Mouse (Mus musculus) heart, embryonic 10.5 days (tissue): ENCODE results near the gene Gpa33. TPM values are rescaled to one million over a fixed set of nuclear protein-coding genes. Genes with fewer than 3 reads are reported as not detected.
"Not testable (repeated sequence)": the region's sequence is repeated elsewhere in the genome, so short reads cannot be mapped to it uniquely, and the experiment has no call there.

Experiments used
- DNase-seq: peaks from one replicate; pipeline ENCODE4 v3.0.0-alpha.2; 2017; ENCODE audit warnings: low spot score
- H3K27ac ChIP-seq: fragments of 300-500 bp; sonication (generic); 2 replicates; pipeline ENCODE4 v1.5.1; 2016; ENCODE audit warnings: mild to moderate bottlenecking
- H3K27me3 ChIP-seq: fragments of 300-500 bp; sonication (generic); 2 replicates; pipeline ENCODE4 v1.6.1; 2016; ENCODE audit warnings: mild to moderate bottlenecking; ENCODE audit not compliant: poor library complexity, insufficient read depth, severe bottlenecking
- H3K36me3 ChIP-seq: fragments of 300-500 bp; sonication (generic); 2 replicates; pipeline ENCODE4 v1.6.1; 2016; ENCODE audit warnings: mild to moderate bottlenecking, moderate library complexity
- H3K4me1 ChIP-seq: fragments of 300-500 bp; sonication (generic); 2 replicates; pipeline ENCODE4 v1.6.1; 2016; ENCODE audit warnings: mild to moderate bottlenecking
- H3K4me3 ChIP-seq: fragments of 300-500 bp; sonication (generic); 2 replicates; pipeline ENCODE4 v1.5.1; 2016; ENCODE audit warnings: mild to moderate bottlenecking, moderate library complexity
- H3K9me3 ChIP-seq: fragments of 300-500 bp; sonication (generic); 2 replicates; pipeline ENCODE4 v1.6.1; 2016; ENCODE audit warnings: mild to moderate bottlenecking, moderate library complexity
- WGBS: fragments of 180-500 bp; shearing (Covaris S2); methylation state at CpG from one replicate; pipeline ENCODE4 v1.1.7; 2016; 5-methylcytosine and 5-hydroxymethylcytosine counted together
- polyA plus RNA-seq: library from polyadenylated mRNA; unstranded; fragments of >200 nt; fragmentation: Nextera tagmentation; extraction: Ambion mirVana; gene quantifications from 2 replicates; pipeline ENCODE4 v1.2.1, GENCODE M21; 2016

Gpa33 gene
- polyA plus RNA-seq, 1 experiment from 2014 or later, result 0.15 TPM

DNA sequence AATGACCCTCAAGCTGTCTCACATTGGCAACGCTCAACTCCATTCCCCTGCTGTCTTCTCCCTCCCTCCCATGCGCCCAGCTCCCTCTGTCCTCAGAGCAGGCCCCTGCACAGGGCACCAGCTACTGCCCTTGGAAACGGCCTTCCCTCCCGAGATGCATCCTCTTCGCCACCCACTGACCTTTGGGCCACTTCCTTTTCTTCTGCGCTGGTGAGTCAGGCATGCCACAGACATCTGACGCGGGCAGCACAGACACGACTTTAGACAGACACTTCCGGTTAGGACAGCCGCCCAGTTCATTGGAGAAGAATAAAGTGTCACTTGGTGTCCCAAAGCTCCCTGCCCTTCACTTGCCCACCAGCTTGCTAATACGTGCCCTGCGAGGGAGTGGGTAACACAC, 8.1 kb downstream of the Gpa33 start:
- H3K27me3 ChIP-seq, result no peaks in the 10 kb centered on the region
- no peak overlapping the region for H3K4me3 ChIP-seq
- peak overlapping the region; percentile 73; the same call in 1 of the 2 replicates for H3K27ac ChIP-seq
- 60% methylated on average over 13 of the region's 13 CpGs for WGBS
- DNase-seq, result no peak
- no peaks in the 10 kb centered on the region for H3K9me3 ChIP-seq
- peaks cover 30% of the 10 kb centered on the region for H3K4me1 ChIP-seq
- no peaks in the 10 kb centered on the region for H3K36me3 ChIP-seq

DNA sequence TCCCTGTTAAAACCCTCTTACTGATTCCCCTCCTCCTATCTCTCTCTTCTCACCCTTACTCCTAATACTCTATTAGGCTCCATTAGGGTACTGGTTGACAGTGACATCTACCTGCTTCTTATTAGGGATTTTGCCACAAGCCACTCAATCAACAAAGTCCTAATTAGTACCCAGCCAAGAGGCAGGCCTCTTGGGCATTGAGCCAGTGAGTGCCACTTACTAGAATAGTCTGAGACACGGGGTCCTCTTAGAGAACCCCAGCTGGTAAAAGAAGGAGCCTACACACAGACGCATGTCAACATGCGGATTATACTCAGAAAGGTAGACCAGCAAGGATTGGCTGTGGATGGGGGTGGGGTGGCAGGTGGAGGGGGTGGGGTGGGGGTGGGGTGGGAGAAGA, 9.1 kb downstream of the Gpa33 start:
- Histone ChIP-seq H3K9me3 (no peaks in the 10 kb centered on the region), H3K36me3 (no peaks in the 10 kb centered on the region), H3K4me3 (no peak overlapping the region), H3K27ac (no peak overlapping the region), H3K27me3 (no peaks in the 10 kb centered on the region), H3K4me1 (peaks cover 30% of the 10 kb centered on the region)
- no peak for DNase-seq
- WGBS, result 82% methylated on average over 3 of the region's 3 CpGs

DNA sequence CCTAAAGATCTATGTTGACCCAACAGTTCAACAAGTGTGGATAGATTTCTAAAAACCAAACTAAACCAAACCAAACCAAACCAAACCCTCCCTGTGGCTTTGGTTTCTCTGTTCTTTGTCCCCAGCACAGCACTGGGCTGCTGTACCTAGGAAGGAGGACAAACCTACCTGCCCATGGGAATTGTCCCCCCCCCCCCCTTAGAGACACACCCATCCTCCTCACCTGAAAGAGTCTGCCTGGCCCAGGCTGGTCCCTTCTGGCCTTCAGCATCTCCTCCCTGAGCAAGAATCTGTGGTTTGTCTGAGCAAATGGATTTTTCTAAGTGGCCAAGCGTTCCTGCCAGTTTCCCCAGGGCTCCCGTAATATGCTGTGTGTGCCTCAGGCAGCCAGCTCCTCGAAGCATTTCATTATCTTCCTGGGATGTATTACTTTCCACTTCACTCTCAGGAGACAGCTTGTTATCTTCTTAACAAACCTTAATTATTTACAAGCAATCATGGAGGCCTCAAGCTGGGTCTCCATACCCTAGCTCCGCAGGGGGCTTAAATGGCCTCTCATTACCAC, 9.7 kb downstream of the Gpa33 start:
- no peak overlapping the region for H3K27ac ChIP-seq
- DNase-seq, result no peak
- WGBS, result 49% methylated on average over 4 of the region's 4 CpGs
- H3K4me1 ChIP-seq, result peaks cover 29% of the 10 kb centered on the region
- H3K9me3 ChIP-seq, result no peaks in the 10 kb centered on the region
- H3K27me3 ChIP-seq, result no peaks in the 10 kb centered on the region
- no peak overlapping the region for H3K4me3 ChIP-seq
- no peaks in the 10 kb centered on the region for H3K36me3 ChIP-seq

DNA sequence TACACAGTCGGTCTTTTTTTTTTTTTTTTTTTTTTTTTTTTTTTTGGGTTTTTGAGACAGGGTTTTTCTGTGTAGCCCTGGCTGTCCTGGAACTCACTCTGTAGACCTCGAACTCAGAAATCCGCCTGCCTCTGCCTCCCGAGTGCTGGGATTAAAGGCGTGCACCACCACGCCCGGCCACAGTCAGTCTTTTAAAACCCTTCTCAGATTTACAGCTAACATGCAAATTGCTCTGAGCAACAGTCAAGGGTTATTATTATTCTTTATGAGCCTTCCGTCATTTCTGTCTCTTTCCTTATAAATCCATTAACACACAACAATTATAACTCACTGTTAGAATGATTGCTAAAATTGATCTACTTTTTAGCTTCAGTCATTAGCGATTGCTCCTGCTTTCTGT, 11.8 kb downstream of the Gpa33 start:
- H3K27me3 ChIP-seq, H3K27ac ChIP-seq, DNase-seq, H3K9me3 ChIP-seq, H3K36me3 ChIP-seq, H3K4me3 ChIP-seq: not testable (repeated sequence)
- peaks cover 18% of the 10 kb centered on the region for H3K4me1 ChIP-seq
- 85% methylated on average over 9 of the region's 9 CpGs for WGBS

DNA sequence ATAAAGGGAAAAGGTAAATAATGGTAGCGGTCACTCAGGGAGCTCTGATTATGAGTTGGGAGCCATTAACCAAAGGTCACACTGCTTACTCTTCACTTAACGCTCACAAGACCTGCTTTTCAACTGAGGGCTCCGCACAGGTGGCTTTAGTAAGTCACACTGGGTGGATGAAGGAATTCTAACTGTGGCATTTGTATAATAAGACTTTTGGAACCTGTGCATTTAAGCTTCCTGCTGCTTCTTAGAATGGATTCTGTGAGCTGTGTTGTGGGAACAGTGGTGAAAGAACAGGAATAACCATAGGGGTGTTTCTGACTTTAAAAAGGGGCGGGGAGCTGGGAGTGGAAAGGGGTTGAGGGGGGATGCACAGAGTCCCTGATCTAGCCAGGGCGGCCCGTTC, 12.3 kb downstream of the Gpa33 start:
- Histone ChIP-seq H3K4me3 (no peak overlapping the region), H3K27me3 (no peaks in the 10 kb centered on the region), H3K9me3 (no peaks in the 10 kb centered on the region), H3K4me1 (peaks cover 14% of the 10 kb centered on the region), H3K27ac (no peak overlapping the region), H3K36me3 (no peaks in the 10 kb centered on the region)
- 76% methylated on average over 6 of the region's 6 CpGs for WGBS
- no peak for DNase-seq

DNA sequence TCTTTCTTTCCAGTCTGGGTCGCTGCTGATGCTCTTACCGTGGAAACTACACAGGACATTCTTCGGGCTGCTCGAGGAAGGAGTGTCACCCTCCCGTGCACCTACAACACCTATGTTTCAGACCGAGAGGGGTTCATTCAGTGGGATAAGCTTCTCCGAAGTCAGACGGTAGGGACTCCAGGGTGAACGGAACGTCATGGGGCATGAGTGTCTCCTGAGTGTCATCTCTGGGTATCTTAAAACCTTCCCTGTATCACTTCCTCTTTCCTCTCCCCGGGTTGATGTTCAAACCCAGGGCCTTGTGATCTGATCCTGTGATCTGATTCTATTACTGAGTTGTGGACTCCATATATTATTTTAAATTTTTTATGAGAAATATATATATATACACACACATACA, 16.6 kb downstream of the Gpa33 start:
- H3K9me3 ChIP-seq, result no peaks in the 10 kb centered on the region
- no peaks in the 10 kb centered on the region for H3K36me3 ChIP-seq
- H3K27ac ChIP-seq, result no peak overlapping the region
- H3K4me1 ChIP-seq, result peaks cover 11% of the 10 kb centered on the region
- WGBS, result 81% methylated on average over 11 of the region's 11 CpGs
- H3K4me3 ChIP-seq, result no peak overlapping the region
- DNase-seq, result no peak
- H3K27me3 ChIP-seq, result no peaks in the 10 kb centered on the region; the same call in 1 of the 2 replicates

DNA sequence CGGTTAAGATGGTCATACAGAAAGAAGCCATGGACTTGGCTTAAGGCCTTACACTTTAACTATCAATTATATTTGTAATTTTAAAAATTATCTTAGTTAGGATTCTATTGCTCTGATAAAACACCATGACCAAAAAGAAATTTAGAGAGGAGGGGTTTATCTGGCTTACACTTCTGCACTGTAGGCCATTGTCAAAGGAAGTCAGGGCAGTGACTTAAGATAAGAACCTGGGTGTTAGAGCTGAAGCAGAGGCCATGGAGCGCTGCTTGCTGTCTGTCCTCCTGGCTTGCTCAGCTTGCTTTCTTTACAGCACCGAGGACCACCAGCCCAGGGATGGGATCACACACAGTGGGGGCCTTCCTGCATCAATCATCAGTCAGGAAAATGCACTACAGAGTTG, 17.6 kb downstream of the Gpa33 start:
- Histone ChIP-seq H3K27me3 (no peaks in the 10 kb centered on the region; the same call in 1 of the 2 replicates), H3K4me1 (peaks cover 13% of the 10 kb centered on the region), H3K9me3 (no peaks in the 10 kb centered on the region), H3K4me3 (no peak overlapping the region), H3K36me3 (no peaks in the 10 kb centered on the region), H3K27ac (no peak overlapping the region)
- DNase-seq, result no peak
- WGBS, result 47% methylated on average over 3 of the region's 3 CpGs

DNA sequence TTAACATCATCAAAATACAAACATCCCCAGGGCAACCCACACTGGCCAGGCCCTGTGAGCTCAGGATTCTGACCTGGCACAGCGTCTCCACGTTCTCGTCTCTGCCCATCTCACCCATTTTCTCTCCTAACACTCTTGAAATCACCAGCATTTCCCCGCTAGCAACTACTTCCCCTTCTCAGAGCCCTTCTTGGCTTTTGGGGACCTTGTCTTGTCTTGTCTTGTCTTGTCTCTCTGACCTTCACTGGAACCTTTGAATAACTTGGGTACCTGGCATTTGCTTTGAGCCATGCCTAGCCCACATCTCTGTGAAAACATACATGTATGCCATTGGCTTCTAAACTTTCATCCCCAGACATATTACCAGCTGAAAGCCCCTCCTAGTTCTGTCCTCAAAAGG, 19.4 kb downstream of the Gpa33 start:
- H3K4me3 ChIP-seq, result no peak overlapping the region
- 88% methylated on average over 4 of the region's 4 CpGs for WGBS
- peaks cover 23% of the 10 kb centered on the region for H3K4me1 ChIP-seq

DNA sequence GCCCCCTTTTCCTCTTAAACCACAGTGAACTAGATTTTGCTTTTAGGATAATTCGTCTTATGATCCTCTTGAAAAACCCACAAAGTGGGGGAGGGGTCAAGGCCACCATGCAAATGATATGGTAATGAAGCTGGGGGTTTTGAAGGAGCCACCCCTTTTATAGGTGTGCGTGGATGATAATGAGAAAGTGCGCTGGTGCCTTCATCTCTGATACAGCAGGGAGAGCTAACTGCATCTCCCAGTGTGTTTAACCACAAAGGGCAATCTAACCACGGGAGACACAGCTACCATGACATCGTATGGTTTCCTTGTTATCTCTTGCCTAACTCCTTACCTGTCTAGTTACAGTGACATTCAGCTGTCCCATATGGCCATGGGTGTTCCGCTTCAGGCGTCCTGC, 20.0 kb downstream of the Gpa33 start:
- WGBS, result 78% methylated on average over 7 of the region's 7 CpGs

More for the DNA sequence above, 19.4 kb downstream of the Gpa33 start:
- DNase-seq, result no peak
- H3K36me3 ChIP-seq, result no peaks in the 10 kb centered on the region
- H3K9me3 ChIP-seq, result no peaks in the 10 kb centered on the region
- peaks cover 3% of the 10 kb centered on the region for H3K27me3 ChIP-seq
- no peak overlapping the region for H3K27ac ChIP-seq

DNA sequence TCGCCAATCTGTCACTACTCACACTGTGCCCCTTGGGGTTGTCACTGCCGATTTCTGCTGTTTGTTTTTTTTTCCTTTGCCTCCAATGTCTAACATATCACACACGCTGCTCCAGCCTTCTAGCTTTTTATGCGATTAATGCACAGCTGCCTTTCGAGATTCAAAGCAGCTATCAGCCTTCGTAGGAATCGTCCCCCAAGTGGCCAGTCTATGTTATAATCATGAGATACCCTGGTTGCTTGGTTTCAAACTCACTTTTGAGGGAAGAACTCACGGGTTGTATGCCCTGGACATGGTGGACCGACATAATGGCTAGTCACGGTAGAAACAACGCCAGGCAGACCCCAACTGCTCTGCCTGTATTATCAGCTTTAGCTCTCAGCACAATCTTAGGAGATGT, 21.3 kb downstream of the Gpa33 start:
- H3K4me3 ChIP-seq, result no peak overlapping the region
- peaks cover 20% of the 10 kb centered on the region for H3K27me3 ChIP-seq
- H3K4me1 ChIP-seq, result peaks cover 26% of the 10 kb centered on the region
- H3K27ac ChIP-seq, result no peak overlapping the region
- WGBS, result 69% methylated on average over 11 of the region's 11 CpGs
- no peaks in the 10 kb centered on the region for H3K36me3 ChIP-seq
- no peaks in the 10 kb centered on the region for H3K9me3 ChIP-seq
- DNase-seq, result no peak

More for the DNA sequence above, 20.0 kb downstream of the Gpa33 start:
- Histone ChIP-seq H3K9me3 (no peaks in the 10 kb centered on the region), H3K27ac (no peak overlapping the region), H3K27me3 (peaks cover 9% of the 10 kb centered on the region), H3K4me3 (no peak overlapping the region), H3K4me1 (peaks cover 26% of the 10 kb centered on the region), H3K36me3 (no peaks in the 10 kb centered on the region)
- DNase-seq, result no peak

DNA sequence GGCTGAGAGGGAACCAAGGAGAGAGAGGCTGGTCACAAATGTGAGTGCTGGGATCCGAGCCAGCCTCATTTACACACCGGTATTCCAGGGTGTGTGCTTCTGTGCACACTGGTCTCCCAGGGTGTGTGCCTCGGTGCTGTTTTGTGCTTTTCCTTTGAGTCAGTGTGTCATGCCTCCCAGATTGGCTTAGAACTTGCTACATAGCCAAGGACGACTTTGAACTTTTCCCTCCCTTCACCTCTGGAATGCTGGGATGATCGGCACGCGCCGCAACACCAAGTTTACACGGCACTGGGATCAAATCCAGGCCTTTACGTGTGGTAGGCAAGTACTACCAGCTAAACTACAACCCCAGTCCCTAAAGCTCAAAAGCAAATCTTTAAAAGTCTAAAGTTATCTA, 22.0 kb downstream of the Gpa33 start:
- Histone ChIP-seq H3K4me1 (peaks cover 26% of the 10 kb centered on the region), H3K4me3 (no peak overlapping the region), H3K9me3 (no peaks in the 10 kb centered on the region), H3K27ac (no peak overlapping the region), H3K27me3 (peaks cover 27% of the 10 kb centered on the region), H3K36me3 (no peaks in the 10 kb centered on the region)
- 88% methylated on average over 10 of the region's 10 CpGs for WGBS
- DNase-seq, result no peak

DNA sequence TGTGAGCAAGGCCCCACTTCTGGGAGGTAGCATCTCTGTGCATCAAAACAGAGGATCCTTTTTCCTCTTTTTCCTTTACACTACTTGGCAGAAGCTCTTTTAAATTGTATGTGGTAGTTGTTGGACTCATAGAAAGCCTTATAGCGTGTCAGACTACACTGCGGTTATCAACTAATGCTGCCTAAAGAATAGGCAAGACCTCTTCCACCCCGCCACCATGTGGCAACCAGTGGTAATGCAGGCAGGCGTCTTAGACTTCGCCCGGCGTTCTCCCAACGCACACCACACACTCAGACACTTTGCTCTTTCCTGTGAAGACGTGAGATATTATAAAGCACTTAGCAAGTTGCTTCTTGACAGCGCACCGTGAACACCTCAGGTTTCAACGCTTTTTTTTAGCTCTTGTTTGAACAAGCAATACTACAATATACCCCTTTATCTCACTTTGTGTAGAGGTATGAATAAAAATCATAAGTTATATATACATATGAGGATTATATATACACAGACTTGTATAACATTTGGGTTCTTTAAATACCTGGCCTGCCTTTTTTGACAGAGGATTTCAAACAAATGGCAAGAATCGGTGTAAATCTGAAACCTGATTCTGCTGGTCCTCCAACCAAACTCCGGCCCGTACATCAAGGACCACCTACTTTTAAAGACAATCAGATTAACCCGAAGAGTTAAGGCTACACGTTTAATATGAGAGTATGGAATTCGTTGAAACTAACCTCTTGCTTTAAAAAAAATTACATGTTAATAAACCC, 23.5 kb downstream of the Gpa33 start:
- no peaks in the 10 kb centered on the region for H3K9me3 ChIP-seq
- no peak overlapping the region for H3K27ac ChIP-seq
- H3K27me3 ChIP-seq, result peaks cover 40% of the 10 kb centered on the region
- no peaks in the 10 kb centered on the region for H3K36me3 ChIP-seq
- 14% methylated on average over 18 of the region's 18 CpGs for whole genome bisulfite sequencing
- no peak overlapping the region; the same call in 1 of the 2 replicates for H3K4me3 ChIP-seq
- peak; percentile 90 for DNase-seq
- peaks cover 17% of the 10 kb centered on the region; the same call in 1 of the 2 replicates for H3K4me1 ChIP-seq

DNA sequence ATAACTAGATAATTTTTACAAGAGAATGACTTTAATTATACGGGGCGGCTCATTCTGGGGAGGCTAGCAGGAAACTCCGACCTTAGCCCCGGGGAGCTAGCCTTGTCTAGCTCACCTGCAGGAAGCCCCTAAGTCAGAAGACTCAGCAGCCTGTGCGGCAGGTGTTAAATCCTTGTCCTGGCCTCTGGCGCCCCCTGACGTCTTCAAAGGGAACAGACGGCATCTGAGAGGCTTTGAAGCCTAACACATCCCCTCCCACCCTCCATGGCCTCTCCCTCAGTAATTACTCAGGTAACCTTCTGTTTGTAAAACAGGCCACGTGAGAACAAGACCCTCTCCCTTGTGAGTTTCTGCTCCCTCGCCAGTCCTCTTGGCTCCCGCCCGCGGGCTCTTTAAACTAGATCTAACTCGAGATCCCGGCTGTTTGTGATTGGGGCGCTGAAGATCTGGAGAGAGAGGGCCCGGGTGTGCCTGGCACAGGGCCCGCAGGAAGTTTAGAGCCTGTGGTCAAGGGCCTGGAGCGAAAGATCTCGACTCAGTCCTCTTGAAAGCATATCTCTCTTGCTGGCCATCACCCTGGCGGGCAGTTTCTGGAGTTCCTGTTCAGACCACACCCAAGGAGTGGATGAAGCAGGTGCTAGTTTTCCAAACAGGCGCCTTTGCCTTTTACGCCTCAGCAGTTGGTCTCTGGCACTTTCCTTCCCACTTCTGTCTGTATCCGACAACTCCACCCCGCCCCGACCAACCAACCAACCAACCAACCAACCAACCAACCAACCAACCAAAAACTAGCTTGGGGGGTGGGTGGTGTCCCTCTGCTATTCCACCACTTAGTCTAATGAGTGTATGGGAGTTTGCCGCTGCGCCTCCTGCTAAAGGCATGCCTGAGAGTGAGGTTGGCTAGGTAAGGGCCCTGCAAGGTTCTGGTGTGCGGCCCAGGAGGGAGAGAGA, 24.4 kb downstream of the Gpa33 start:
- Histone ChIP-seq H3K4me3 (peak overlapping the region; percentile 42; the same call in 1 of the 2 replicates), H3K4me1 (peaks cover 16% of the 10 kb centered on the region; the same call in 1 of the 2 replicates), H3K27me3 (peaks cover 48% of the 10 kb centered on the region), H3K9me3 (no peaks in the 10 kb centered on the region), H3K27ac (no peak overlapping the region), H3K36me3 (no peaks in the 10 kb centered on the region)
- 6% methylated on average over 29 of the region's 29 CpGs for WGBS
- peak; percentile 87 for DNase-seq
